Mouse (Mus musculus) cerebellum, adult 9-10 months (tissue): ENCODE data around the gene Car11.

Experiments
- DNase-seq: peaks from one replicate; pipeline ENCODE4 v3.0.0; 2022

Car11 gene

GRCm38 (mm10) chr7:45712022-45712757, 12.5 kb downstream of the Car11 start:
- DNase-seq, result peak; percentile 72

GRCm38 (mm10) chr7:45713396-45713795, 13.8 kb downstream of the Car11 start:
- DNase-seq, result peak; percentile 65

GRCm38 (mm10) chr7:45713881-45714520, 14.4 kb downstream of the Car11 start:
- peak; percentile 55 for DNase-seq

GRCm38 (mm10) chr7:45714630-45715089, 15.0 kb downstream of the Car11 start:
- DNase-seq, result no peak

- DNase-seq, result peak; percentile 97
Measured at GRCm38 (mm10) chr7:45715090-45715708, 15.6 kb downstream of the Car11 start, which contains the start of gene Rpl18. TSS of gene Rpl18 (plus strand) at chr7:45715457.

- peak; percentile 63 for DNase-seq
Measured at GRCm38 (mm10) chr7:45715741-45716459, 16.3 kb downstream of the Car11 start.

- peak; percentile 53 for DNase-seq
Measured at GRCm38 (mm10) chr7:45716460-45716857, 16.8 kb downstream of the Car11 start.

GRCm38 (mm10) chr7:45716952-45717917, 17.6 kb downstream of the Car11 start:
- peak; percentile 54 for DNase-seq

GRCm38 (mm10) chr7:45717918-45718297, 18.3 kb downstream of the Car11 start, which contains the start of gene Sphk2:
TSS of gene Sphk2 (minus strand) at chr7:45718002.
- DNase-seq, result peak; percentile 99

GRCm38 (mm10) chr7:45718331-45718730, 18.7 kb downstream of the Car11 start:
- no peak for DNase-seq

GRCm38 (mm10) chr7:45719180-45719579, 19.5 kb downstream of the Car11 start:
- DNase-seq, result peak; percentile 55

- peak; percentile 47 for DNase-seq
Measured at GRCm38 (mm10) chr7:45719738-45720412, 20.2 kb downstream of the Car11 start.

GRCm38 (mm10) chr7:45720413-45721233, 21.0 kb downstream of the Car11 start, which contains the start of gene Fam83e:
TSS of gene Fam83e (plus strand) at chr7:45721212.
- peak; percentile 34 for DNase-seq

- peak; percentile 50 for DNase-seq
Measured at GRCm38 (mm10) chr7:45721234-45721571, 21.6 kb downstream of the Car11 start.

- DNase-seq, result peak; percentile 43
Measured at GRCm38 (mm10) chr7:45721642-45722347, 22.2 kb downstream of the Car11 start.

- peak; percentile 53 for DNase-seq
Measured at GRCm38 (mm10) chr7:45722348-45722713, 22.7 kb downstream of the Car11 start.

- peak; percentile 23 for DNase-seq
Measured at GRCm38 (mm10) chr7:45723301-45723700, 23.7 kb downstream of the Car11 start.

- peak; percentile 24 for DNase-seq
Measured at GRCm38 (mm10) chr7:45723781-45724180, 24.1 kb downstream of the Car11 start.

GRCm38 (mm10) chr7:45725151-45725550, 25.5 kb downstream of the Car11 start:
- DNase-seq, result no peak

GRCm38 (mm10) chr7:45725713-45726112, 26.1 kb downstream of the Car11 start, which contains the start of gene Spaca4:
TSS of gene Spaca4 (minus strand) at chr7:45725813.
- no peak for DNase-seq
